Mouse (Mus musculus) testis, adult 2 months (tissue): ENCODE measurements around the gene Safb. TPM values are rescaled to one million over a fixed set of nuclear protein-coding genes. Genes with fewer than 3 reads are reported as not detected.
"Not testable (repeated sequence)": the region's sequence is repeated elsewhere in the genome, so short reads cannot be mapped to it uniquely, and the experiment has no call there.

Experiments used
- H3K27ac ChIP-seq: fragments of 200-500 bp; 2 replicates; pipeline ENCODE4 v1.5.1; 2012; ENCODE audit warnings: low read depth, low read length; ENCODE audit not compliant: control insufficient read depth, insufficient read depth
- H3K27me3 ChIP-seq: fragments of 200-500 bp; 2 replicates; pipeline ENCODE4 v1.6.1; 2012; ENCODE audit warnings: mild to moderate bottlenecking, low read length, moderate library complexity; ENCODE audit not compliant: control insufficient read depth, insufficient read depth
- H3K36me3 ChIP-seq: fragments of 200-500 bp; 2 replicates; pipeline ENCODE4 v1.6.1; 2012; ENCODE audit warnings: mild to moderate bottlenecking, low read length; ENCODE audit not compliant: control insufficient read depth, insufficient read depth
- H3K4me1 ChIP-seq: fragments of 200-500 bp; 2 replicates; pipeline ENCODE4 v1.6.1; 2012; ENCODE audit warnings: low read length; ENCODE audit not compliant: control insufficient read depth, insufficient read depth
- H3K4me3 ChIP-seq: fragments of 200-500 bp; 2 replicates; pipeline ENCODE4 v1.5.1; 2012; ENCODE audit warnings: low read depth, mild to moderate bottlenecking, low read length, moderate library complexity, mixed read lengths; ENCODE audit not compliant: control insufficient read depth
- CTCF ChIP-seq: fragments of 200-500 bp; IDR thresholded peaks from 2 replicates; pipeline ENCODE4 v1.5.1; 2012; ENCODE audit warnings: low read depth, mild to moderate bottlenecking, inconsistent platforms, low read length, moderate library complexity; ENCODE audit not compliant: control insufficient read depth, insufficient read depth, insufficient replicate concordance
- POLR2A ChIP-seq: fragments of 200-500 bp; IDR thresholded peaks from 2 replicates; pipeline ENCODE4 v1.6.1; 2012; ENCODE audit warnings: low read depth, mild to moderate bottlenecking, inconsistent platforms, low read length, moderate library complexity; ENCODE audit not compliant: control insufficient read depth
- polyA plus RNA-seq: library from polyadenylated mRNA; depleted of rRNA; stranded (reverse); fragments of >200 nt; gene quantifications from 2 replicates; pipeline ENCODE4 v1.2.3, GENCODE M21; 2012

Safb gene
- polyA plus RNA-seq, 1 experiment, result 116 TPM

- Histone ChIP-seq H3K4me1 (peaks cover 7% of the 10 kb centered on the region), H3K36me3 (no peaks in the 10 kb centered on the region; the same call in 1 of the 2 replicates), H3K27ac (no peak overlapping the region), H3K4me3 (no peak overlapping the region), H3K27me3 (no peaks in the 10 kb centered on the region)
- TF ChIP-seq POLR2A (no peak), CTCF (no peak)
Measured at GRCm38 (mm10) chr17:56616725-56617124, 32.1 kb downstream of the Safb start.

- H3K27ac ChIP-seq, result no peak overlapping the region
- no peak overlapping the region for H3K4me3 ChIP-seq
- no peak for TF ChIP-seq POLR2A
- H3K4me1 ChIP-seq, result peaks cover 3% of the 10 kb centered on the region; the same call in 1 of the 2 replicates
- H3K27me3 ChIP-seq, result no peaks in the 10 kb centered on the region
- H3K36me3 ChIP-seq, result no peaks in the 10 kb centered on the region; the same call in 1 of the 2 replicates
Measured at GRCm38 (mm10) chr17:56617628-56618027, 33.0 kb downstream of the Safb start.

GRCm38 (mm10) chr17:56625495-56625894 is 40.9 kb downstream of the Safb start:
- no peak for TF ChIP-seq CTCF
- TF ChIP-seq POLR2A, result no peak
- Histone ChIP-seq H3K27me3 (no peaks in the 10 kb centered on the region), H3K27ac (no peak overlapping the region), H3K36me3 (no peaks in the 10 kb centered on the region; the same call in 1 of the 2 replicates), H3K4me3 (no peak overlapping the region), H3K4me1 (peaks cover 15% of the 10 kb centered on the region)

GRCm38 (mm10) chr17:56626260-56626659 is 41.6 kb downstream of the Safb start:
- H3K36me3 ChIP-seq, result no peaks in the 10 kb centered on the region; the same call in 1 of the 2 replicates
- TF ChIP-seq CTCF (no peak), POLR2A (no peak)
- H3K4me1 ChIP-seq, result peaks cover 15% of the 10 kb centered on the region
- H3K4me3 ChIP-seq, result peak overlapping the region; percentile 93
- H3K27ac ChIP-seq, result no peak overlapping the region; the same call in 1 of the 2 replicates
- H3K27me3 ChIP-seq, result no peaks in the 10 kb centered on the region

- Histone ChIP-seq H3K4me3 (peak within 1 kb of the TSS; percentile 93), H3K27me3 (no peaks in the 10 kb centered on the region), H3K4me1 (peaks cover 15% of the 10 kb centered on the region), H3K36me3 (no peaks in the 10 kb centered on the region; the same call in none of the 2 replicates), H3K27ac (peak within 1 kb of the TSS; percentile 64)
- TF ChIP-seq CTCF (no peak), POLR2A (peak; percentile 70; the same call in 1 of the 2 replicates)
Measured at GRCm38 (mm10) chr17:56626754-56627470, 42.3 kb downstream of the Safb start, which contains the start of gene Lonp1. Gene Lonp1, minus strand, starts transcription at chr17:56626887.

- Histone ChIP-seq H3K4me1 (peaks cover 15% of the 10 kb centered on the region), H3K27ac (peak within 1 kb of the TSS; percentile 59)
Measured at GRCm38 (mm10) chr17:56627530-56628277, 43.1 kb downstream of the Safb start, which contains the start of gene Catsperd. Gene Catsperd, plus strand, starts transcription at chr17:56628143.

GRCm38 (mm10) chr17:56629800-56630781 is 45.5 kb downstream of the Safb start:
- H3K4me1 ChIP-seq, result peaks cover 15% of the 10 kb centered on the region
- not testable (repeated sequence) for H3K27me3 ChIP-seq, H3K36me3 ChIP-seq, H3K27ac ChIP-seq, H3K4me3 ChIP-seq

More at GRCm38 (mm10) chr17:56627530-56628277, 43.1 kb downstream of the Safb start, which contains the start of gene Catsperd:
- TF ChIP-seq CTCF (0 out of 2 replicates have a peak, but pooled peaks have one; percentile 3), POLR2A (peak; percentile 77; the same call in 1 of the 2 replicates)
- no peaks in the 10 kb centered on the region for H3K27me3 ChIP-seq
- H3K36me3 ChIP-seq, result no peaks in the 10 kb centered on the region; the same call in none of the 2 replicates
- H3K4me3 ChIP-seq, result peak within 1 kb of the TSS; percentile 93
